Mouse (Mus musculus) intestine, embryonic 16.5 days (tissue): ENCODE measurements around the gene Ccdc175. TPM values are rescaled to one million over a fixed set of nuclear protein-coding genes. Genes with fewer than 3 reads are reported as not detected.
A peak's percentile ranks its signal among the peaks of the same experiment; 100 is the strongest.

Experiments
- ATAC-seq: fragments of 200-750 bp; cut with Nextera tagmentation; 2 replicates; pipeline ENCODE4 v1.8.0; 2017; ENCODE audit warnings: moderate TSS enrichment, moderate library complexity
- H3K27ac ChIP-seq: fragments of 300-500 bp; sonication (generic); 2 replicates; pipeline ENCODE4 v1.5.1; 2014; ENCODE audit warnings: mild to moderate bottlenecking, low read length
- H3K27me3 ChIP-seq: fragments of 300-500 bp; sonication (generic); replicated peaks from 2 replicates; pipeline ENCODE4 v1.6.1; 2014; ENCODE audit warnings: low read length, control low read depth, mixed read lengths; ENCODE audit not compliant: control insufficient read depth, insufficient read depth
- H3K36me3 ChIP-seq: fragments of 300-500 bp; sonication (generic); 2 replicates; pipeline ENCODE4 v1.6.1; 2014; ENCODE audit warnings: low read length, control low read depth; ENCODE audit not compliant: control insufficient read depth, insufficient read depth
- H3K4me1 ChIP-seq: fragments of 300-500 bp; sonication (generic); 2 replicates; pipeline ENCODE4 v1.6.1; 2014; ENCODE audit warnings: low read length, control low read depth, mixed read lengths; ENCODE audit not compliant: control insufficient read depth, insufficient read depth
- H3K4me2 ChIP-seq: fragments of 300-500 bp; sonication (generic); 2 replicates; pipeline ENCODE4 v1.6.1; 2014; ENCODE audit warnings: low read depth, low read length, control low read depth
- H3K4me3 ChIP-seq: fragments of 300-500 bp; sonication (generic); 2 replicates; pipeline ENCODE4 v1.5.1; 2014; ENCODE audit warnings: mild to moderate bottlenecking, low read length
- H3K9ac ChIP-seq: fragments of 300-500 bp; sonication (generic); 2 replicates; pipeline ENCODE4 v1.6.1; 2014; ENCODE audit warnings: low read depth, low read length
- H3K9me3 ChIP-seq: fragments of 300-500 bp; sonication (generic); 2 replicates; pipeline ENCODE4 v1.6.1; 2016; ENCODE audit warnings: low read length, control low read depth; ENCODE audit not compliant: control insufficient read depth
- WGBS: fragments of 180-500 bp; shearing (Covaris S2); extraction: QIAGEN DNeasy Blood & Tissue Kit; methylation state at CpG from one replicate; pipeline ENCODE4 v1.1.7; 2014; 5-methylcytosine and 5-hydroxymethylcytosine counted together
- polyA plus RNA-seq: library from polyadenylated mRNA; unstranded; fragments of >200 nt; fragmentation: Nextera tagmentation; extraction: Ambion mirVana; gene quantifications from 2 replicates; pipeline ENCODE4 v1.2.1, GENCODE M21; 2015

Gene Ccdc175
- polyA plus RNA-seq, 1 experiment from 2014 or later: not detected

DNA sequence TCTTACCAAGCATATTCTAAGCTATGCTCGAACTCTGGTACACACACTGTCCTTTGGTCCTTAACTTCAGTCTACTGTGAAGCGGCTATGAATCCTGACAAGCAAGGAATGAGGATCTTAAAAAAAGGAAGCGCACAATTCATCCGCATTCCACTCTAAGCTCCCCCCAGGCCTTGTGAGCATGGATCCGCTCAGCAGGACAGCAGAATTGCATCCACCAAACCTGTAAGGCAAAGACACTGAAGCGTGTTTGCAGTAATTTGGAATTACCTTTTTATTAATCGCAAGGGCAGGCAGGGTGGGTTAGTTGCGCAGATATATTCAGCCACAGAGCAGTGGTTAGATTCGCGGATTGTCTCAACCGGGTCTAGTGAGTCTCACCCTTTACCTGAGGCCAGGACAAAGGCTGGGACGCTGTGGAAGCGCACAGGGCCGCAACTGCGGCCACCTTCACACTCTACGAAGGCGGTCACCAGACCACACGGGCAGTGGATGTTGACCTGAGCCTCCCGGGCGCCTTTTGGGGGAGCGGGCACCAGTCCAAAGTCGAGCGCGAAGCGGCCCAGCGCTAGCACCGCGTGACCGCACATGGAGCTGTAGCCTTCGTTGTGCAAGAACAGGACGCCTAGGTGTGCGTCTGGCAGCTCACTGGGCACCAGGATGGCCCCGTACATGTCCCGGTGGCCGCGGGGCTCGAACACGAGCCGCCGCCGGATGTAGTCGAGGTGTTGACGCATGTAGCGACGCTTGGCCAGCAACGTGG is 100.4 kb downstream of the Ccdc175 start:
- ATAC-seq: peak; percentile 21
- Histone ChIP-seq H3K4me1 (peaks cover 8% of the 10 kb centered on the region; the same call in 1 of the 2 replicates), H3K4me3 (peak overlapping the region; percentile 79), H3K4me2 (peak overlapping the region; percentile 90), H3K36me3 (no peaks in the 10 kb centered on the region), H3K27ac (peak overlapping the region; percentile 91), H3K27me3 (no peaks in the 10 kb centered on the region), H3K9ac (peak overlapping the region; percentile 87), H3K9me3 (no peaks in the 10 kb centered on the region)
- WGBS: 3% methylated on average over 46 of the region's 46 CpGs

DNA sequence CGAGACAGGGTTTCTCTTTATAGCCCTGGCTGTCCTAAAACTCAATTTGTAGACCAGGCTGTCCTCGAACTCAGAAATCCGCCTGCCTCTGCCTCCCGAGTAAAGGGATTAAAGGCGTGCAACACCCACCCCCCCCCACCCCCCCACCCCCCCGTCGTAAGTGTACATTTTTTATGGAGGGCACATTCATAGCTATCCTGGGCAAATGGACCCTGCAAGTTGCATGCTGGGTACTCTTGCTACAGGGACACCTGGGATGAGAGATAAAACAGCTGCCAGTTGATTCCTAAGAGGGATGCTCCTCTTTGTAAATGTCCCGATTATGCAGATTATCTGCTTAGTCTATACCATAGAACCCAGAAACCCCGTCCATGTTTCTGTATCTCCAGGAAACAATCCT is 101.6 kb downstream of the Ccdc175 start:
- 86% methylated on average over 9 of the region's 9 CpGs for WGBS

DNA sequence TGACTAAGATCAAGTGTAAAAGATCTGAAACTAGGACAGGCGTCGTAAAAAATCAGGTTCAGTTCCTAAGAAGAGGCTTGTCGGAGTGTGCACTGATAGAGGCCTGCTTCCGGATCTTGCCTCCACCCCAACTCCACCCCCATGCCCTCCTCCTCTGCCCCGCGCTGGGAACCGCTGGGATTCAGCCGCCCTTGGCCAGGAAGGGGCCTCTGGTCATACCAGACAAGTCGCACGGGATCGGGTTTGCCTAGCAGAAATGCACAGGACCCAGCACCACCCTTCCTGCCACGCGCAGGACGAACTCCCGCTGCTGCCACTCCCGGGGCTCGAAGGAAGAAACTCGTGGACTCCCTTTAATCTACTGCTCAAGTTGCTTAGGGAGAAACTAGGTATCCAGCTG is 102.5 kb downstream of the Ccdc175 start:
- no peaks in the 10 kb centered on the region for H3K9me3 ChIP-seq
- ATAC-seq: no peak
- peak overlapping the region; percentile 26 for H3K4me3 ChIP-seq
- H3K4me1 ChIP-seq: peaks cover 8% of the 10 kb centered on the region; the same call in 1 of the 2 replicates
- 31% methylated on average over 18 of the region's 18 CpGs for WGBS
- 0 out of 2 replicates have a peak overlapping the region, but pooled peaks have one; percentile 4 for H3K27ac ChIP-seq
- no peaks in the 10 kb centered on the region for H3K27me3 ChIP-seq
- peak overlapping the region; percentile 48 for H3K4me2 ChIP-seq
- no peaks in the 10 kb centered on the region for H3K36me3 ChIP-seq
- peak overlapping the region; percentile 53; the same call in 1 of the 2 replicates for H3K9ac ChIP-seq

More for the DNA sequence above, 101.6 kb downstream of the Ccdc175 start:
- Histone ChIP-seq H3K27me3 (no peaks in the 10 kb centered on the region), H3K27ac (no peak overlapping the region), H3K36me3 (no peaks in the 10 kb centered on the region), H3K9me3 (no peaks in the 10 kb centered on the region), H3K9ac (no peak overlapping the region), H3K4me2 (no peak overlapping the region), H3K4me3 (no peak overlapping the region), H3K4me1 (peaks cover 8% of the 10 kb centered on the region; the same call in 1 of the 2 replicates)
- ATAC-seq: no peak

DNA sequence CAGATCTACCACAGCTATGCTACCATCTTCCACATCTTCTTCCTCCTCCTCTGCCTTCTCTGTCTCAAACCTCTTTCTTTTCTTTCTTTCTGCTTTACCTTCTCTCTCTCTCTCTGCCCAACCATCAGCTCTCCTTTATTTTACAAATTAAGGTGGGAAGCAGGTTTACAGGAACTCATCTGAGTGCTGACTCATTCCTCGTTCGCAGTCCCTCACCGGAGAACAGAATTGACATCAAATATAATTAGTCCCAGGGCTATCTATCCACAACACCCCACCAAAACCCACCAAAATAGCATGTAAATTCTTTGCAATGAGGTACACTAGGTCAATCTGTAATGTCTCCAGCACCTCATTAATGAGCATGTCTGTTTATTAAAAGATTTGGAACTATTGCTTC is 102.9 kb downstream of the Ccdc175 start:
- no peak overlapping the region; the same call in 1 of the 2 replicates for H3K4me3 ChIP-seq

DNA sequence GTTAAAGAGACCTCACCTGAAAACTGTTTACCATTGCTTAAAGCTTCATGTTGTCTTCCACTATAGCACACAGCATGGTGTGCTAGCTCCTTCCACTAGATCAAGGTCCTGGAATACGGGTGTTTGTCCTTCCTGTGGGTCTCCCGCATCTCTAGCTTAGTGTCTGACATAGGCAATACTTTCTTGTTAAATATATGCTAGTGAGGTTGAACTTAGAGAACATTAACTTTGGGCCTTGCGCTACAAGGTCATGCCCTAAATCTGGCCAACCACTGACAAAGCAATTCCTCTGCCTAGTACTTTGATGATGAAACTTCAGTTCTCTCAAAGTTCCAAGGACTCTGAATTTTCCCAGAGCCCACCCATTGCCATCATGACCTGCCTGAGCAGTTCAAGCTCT is 106.6 kb downstream of the Ccdc175 start:
- H3K36me3 ChIP-seq: no peaks in the 10 kb centered on the region
- no peak overlapping the region for H3K9ac ChIP-seq
- no peak overlapping the region for H3K4me3 ChIP-seq
- no peaks in the 10 kb centered on the region for H3K27me3 ChIP-seq
- no peak for ATAC-seq
- H3K4me2 ChIP-seq: no peak overlapping the region
- H3K9me3 ChIP-seq: peaks cover 2% of the 10 kb centered on the region; the same call in 1 of the 2 replicates
- H3K27ac ChIP-seq: no peak overlapping the region
- 88% methylated on average over 3 of the region's 3 CpGs for WGBS
- peaks cover 8% of the 10 kb centered on the region; the same call in 1 of the 2 replicates for H3K4me1 ChIP-seq

More for the DNA sequence above, 102.9 kb downstream of the Ccdc175 start:
- Histone ChIP-seq H3K9ac (peak overlapping the region; percentile 53; the same call in 1 of the 2 replicates), H3K4me2 (peak overlapping the region; percentile 48), H3K4me1 (peaks cover 8% of the 10 kb centered on the region; the same call in 1 of the 2 replicates), H3K36me3 (no peaks in the 10 kb centered on the region), H3K27me3 (no peaks in the 10 kb centered on the region), H3K27ac (no peak overlapping the region), H3K9me3 (no peaks in the 10 kb centered on the region)
- ATAC-seq: no peak
- WGBS: 79% methylated on average over 3 of the region's 3 CpGs

DNA sequence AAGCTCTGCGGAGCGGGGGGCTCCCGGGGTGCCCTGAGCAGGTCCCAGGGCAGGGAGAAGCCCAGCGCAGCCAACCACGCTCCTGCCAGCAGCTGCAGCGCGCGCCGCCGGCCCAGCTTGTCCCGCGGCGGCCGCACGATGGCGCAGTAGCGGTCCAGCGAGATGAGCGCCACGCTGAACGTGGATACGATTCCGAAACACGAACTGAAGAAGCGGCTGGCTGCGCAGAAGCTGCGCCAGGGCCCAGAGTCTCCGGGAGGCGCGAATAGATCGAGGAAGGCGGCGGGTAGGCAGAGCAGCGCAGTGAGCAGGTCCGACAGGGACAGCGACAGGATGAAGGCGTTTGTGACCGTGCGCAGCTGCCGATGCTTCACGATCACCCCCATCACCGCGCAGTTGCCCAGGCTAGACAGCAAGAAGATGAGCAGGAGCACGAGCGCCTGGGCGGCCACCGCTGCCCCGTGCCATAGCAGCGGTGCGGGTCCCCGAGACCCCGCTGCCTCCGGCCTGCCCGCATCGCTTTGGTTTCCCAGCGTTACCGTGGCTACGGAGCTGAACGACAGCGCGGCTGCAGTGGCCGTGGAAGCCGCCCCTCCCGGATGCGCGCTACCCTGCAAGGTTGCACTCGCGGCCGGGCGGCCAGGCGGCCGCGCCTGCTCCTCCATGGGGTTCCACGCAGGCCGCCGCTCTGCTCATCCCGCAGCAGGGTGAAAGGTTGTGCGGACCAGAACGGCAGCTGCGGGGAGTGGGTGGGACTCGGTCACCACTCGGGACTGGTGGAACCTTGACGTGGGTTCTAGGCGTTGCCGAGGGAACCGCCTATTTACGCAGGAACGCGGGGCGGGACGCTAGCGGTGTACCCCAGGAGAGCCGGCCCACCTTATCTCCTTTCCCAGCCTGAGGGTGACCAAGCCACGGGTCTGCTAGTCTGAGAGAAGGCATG is 114.2 kb downstream of the Ccdc175 start, which contains the start of gene Gpr135:
Gene Gpr135, minus strand, starts transcription at position 799 of the 943 bp plus-strand sequence.
- Histone ChIP-seq H3K4me3 (peak within 1 kb of the TSS; percentile 72), H3K36me3 (no peaks in the 10 kb centered on the region), H3K4me2 (peak within 1 kb of the TSS; percentile 100), H3K9ac (peak within 1 kb of the TSS; percentile 71), H3K27me3 (peaks cover 12% of the 10 kb centered on the region; the same call in 1 of the 2 replicates), H3K27ac (no peak within 1 kb of the TSS), H3K9me3 (peaks cover 2% of the 10 kb centered on the region; the same call in 1 of the 2 replicates), H3K4me1 (peaks cover 12% of the 10 kb centered on the region)
- under 1% methylated on average over 94 of the region's 94 CpGs for WGBS
- peak; percentile 91 for ATAC-seq

DNA sequence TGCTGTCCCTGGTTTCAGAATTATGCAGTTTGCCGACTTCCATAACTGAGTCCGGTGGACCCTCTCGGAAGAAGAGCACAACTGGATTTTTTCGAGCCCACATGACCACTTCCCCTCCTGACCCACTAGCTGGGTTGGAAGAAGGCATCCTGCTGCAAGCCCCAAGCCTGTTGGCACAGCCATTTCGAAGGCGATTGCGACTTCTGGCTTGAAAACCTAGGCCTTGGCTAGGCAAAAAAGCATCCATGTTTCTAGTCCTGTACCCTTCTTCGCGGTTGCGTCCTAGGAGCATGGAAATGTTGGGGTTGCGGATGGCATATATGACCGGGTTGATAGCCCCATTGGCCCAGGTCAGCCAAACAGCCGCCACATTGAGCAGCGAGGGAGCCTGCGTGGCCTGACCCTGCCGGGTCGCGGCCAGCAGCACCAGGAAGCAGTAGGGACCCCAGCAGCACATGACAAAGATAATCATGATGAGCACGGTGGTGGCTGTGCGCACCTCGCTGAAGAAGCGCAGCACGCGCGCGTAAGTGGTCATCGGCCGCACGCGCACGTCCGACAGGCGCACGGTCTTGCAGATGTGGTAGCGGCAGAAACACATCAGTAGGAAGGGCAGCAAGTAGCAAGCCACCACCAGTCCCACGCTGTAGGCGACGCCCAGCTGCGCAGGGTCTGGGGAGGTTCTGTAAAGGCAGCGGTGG is 115.1 kb downstream of the Ccdc175 start:
- peaks cover 12% of the 10 kb centered on the region for H3K4me1 ChIP-seq
- peak overlapping the region; percentile 100 for H3K4me2 ChIP-seq
- 7% methylated on average over 40 of the region's 40 CpGs for WGBS
- peak overlapping the region; percentile 72 for H3K4me3 ChIP-seq
- H3K9me3 ChIP-seq: no peaks in the 10 kb centered on the region; the same call in 1 of the 2 replicates
- peak; percentile 72 for ATAC-seq
- peaks cover 12% of the 10 kb centered on the region; the same call in 1 of the 2 replicates for H3K27me3 ChIP-seq
- H3K27ac ChIP-seq: no peak overlapping the region
- H3K36me3 ChIP-seq: no peaks in the 10 kb centered on the region
- H3K9ac ChIP-seq: peak overlapping the region; percentile 71

DNA sequence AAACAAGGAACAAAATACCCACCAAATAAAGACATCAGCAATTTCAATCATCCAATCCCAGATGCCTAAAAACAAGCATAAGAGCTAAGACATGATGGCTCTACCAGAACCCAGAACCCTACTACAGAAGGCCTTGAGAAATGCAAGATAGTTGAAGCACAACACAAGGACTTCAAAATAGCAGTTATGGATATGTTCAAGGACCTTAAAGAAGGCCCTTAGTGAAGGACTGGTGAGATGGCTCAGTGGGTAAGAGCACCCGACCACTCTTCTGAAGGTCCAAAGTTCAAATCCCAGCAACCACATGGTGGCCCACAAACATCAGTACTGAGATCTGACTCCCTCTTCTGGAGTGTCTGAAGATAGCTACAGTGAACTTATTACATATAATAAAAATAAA is 127.0 kb downstream of the Ccdc175 start:
- Histone ChIP-seq H3K9me3 (no peaks in the 10 kb centered on the region), H3K4me2 (no peak overlapping the region), H3K4me3 (no peak overlapping the region), H3K36me3 (no peaks in the 10 kb centered on the region), H3K4me1 (no peaks in the 10 kb centered on the region), H3K27ac (no peak overlapping the region), H3K9ac (no peak overlapping the region), H3K27me3 (no peaks in the 10 kb centered on the region)
- ATAC-seq: no peak
- WGBS: 91% methylated on average over 1 of the region's 1 CpGs
